Mouse (Mus musculus): Measurements from ENCODE around the gene Eif4e1b. TPM values are rescaled to one million over a fixed set of nuclear protein-coding genes. Genes with fewer than 3 reads are reported as not detected.

Gene Eif4e1b
- total RNA-seq, 2 experiments from 2014 or later, result not detected

Other genes starting within 250 kb of the Eif4e1b start
- gene 4833439L19Rik, start 218.6 kb upstream of the Eif4e1b start, total RNA-seq (2021), result 10 to 100 TPM; 87.7 to 93.8 TPM
- 1 to 10 TPM; 9.8 TPM for gene Arl10, start 209.0 kb upstream of the Eif4e1b start, total RNA-seq (2021)
- 10 to 100 TPM; 25.6 to 30.0 TPM for gene Nop16, start 193.9 kb upstream of the Eif4e1b start, total RNA-seq (2021)
- 100 to 1,000 TPM in 1 of 2 experiments, 10 to 100 TPM in 1; 96.9 to 105 TPM for gene Higd2a, start 193.8 kb upstream of the Eif4e1b start, total RNA-seq (2021)
- gene Cltb, start 172.7 kb upstream of the Eif4e1b start, total RNA-seq (2021), result 10 to 100 TPM; 69.2 to 72.3 TPM
- 10 to 100 TPM; 34.9 to 41.0 TPM for gene Faf2, start 162.2 kb upstream of the Eif4e1b start, total RNA-seq (2021)
- 10 to 100 TPM; 50.3 to 51.0 TPM for gene Rnf44, start 90.1 kb upstream of the Eif4e1b start, total RNA-seq (2021)
- gene Cdhr2, start 82.5 kb upstream of the Eif4e1b start, total RNA-seq (2021), result under 1 TPM; 0.07 to 0.08 TPM
- under 1 TPM; 0.76 to 0.78 TPM for gene Gprin1, start 34.1 kb upstream of the Eif4e1b start, total RNA-seq (2021)
- under 1 TPM in 1 of 2 experiments, not detected in 1; 0.20 TPM for gene Sncb, start 17.4 kb upstream of the Eif4e1b start, total RNA-seq (2021)
- gene Tspan17, start 5.4 kb downstream of the Eif4e1b start, total RNA-seq (2021), result 10 to 100 TPM; 27.8 to 28.0 TPM
- gene Unc5a, start 165.4 kb downstream of the Eif4e1b start, total RNA-seq (2021), result 1 to 10 TPM; 5.0 to 6.0 TPM
- gene Hk3, start 237.4 kb downstream of the Eif4e1b start, total RNA-seq (2021), result 1 to 10 TPM; 2.3 to 2.8 TPM

Measured in gastrocnemius, postnatal 4 days (tissue).